Mouse (Mus musculus) monocyte, adult 5-6 weeks (primary cell): ENCODE data around the gene Eif2b3. TPM values are rescaled to one million over a fixed set of nuclear protein-coding genes. Genes with fewer than 3 reads are reported as not detected.

Experiments used
- ATAC-seq: fragments of 153-309, 156-312 bp; replicated peaks from 2 replicates; pipeline ENCODE4 v1.8.0; 2017; ENCODE audit warnings: mild to moderate bottlenecking; ENCODE audit not compliant: low TSS enrichment, insufficient number of reproducible peaks, severe bottlenecking, poor library complexity, low FRiP score
- total RNA-seq: library from RNA; stranded (forward); fragments of 200-1000, 200-491, 200-594 nt; gene quantifications from 3 replicates; pipeline ENCODE4 v1.2.3, GENCODE M21; 2017

The Eif2b3 gene
- 12.4 to 16.2 TPM (median 13.1 TPM) in 3 replicates for total RNA-seq

- ATAC-seq: peak; percentile 98
Observed at GRCm38 (mm10) chr4:117019206-117020134, at the start of gene Eif2b3. Gene Eif2b3 (plus strand): TSS chr4:117019402.

- no peak for ATAC-seq
Observed at GRCm38 (mm10) chr4:116976503-116976902, 42.7 kb upstream of the Eif2b3 start.

GRCm38 (mm10) chr4:116985681-116986080, 33.5 kb upstream of the Eif2b3 start:
- ATAC-seq: no peak

GRCm38 (mm10) chr4:116986400-116987121, 32.6 kb upstream of the Eif2b3 start:
- peak; percentile 62 for ATAC-seq

DNA sequence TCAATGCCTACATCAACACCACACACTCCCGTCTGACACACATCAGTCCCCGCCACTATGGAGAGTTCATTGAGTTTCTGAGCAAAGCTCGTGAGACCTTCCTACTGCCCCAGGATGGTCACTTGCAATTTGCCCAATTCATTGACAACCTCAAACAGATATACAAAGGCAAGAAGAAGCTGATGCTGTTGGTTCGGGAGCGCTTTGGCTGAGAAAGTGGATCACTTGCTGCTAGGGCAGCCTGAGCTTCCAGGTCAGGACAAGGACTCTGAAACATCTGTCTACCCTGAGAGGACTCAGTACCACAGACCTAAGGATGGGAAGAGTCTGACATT, 32.1 kb upstream of the Eif2b3 start:
- no peak for ATAC-seq

DNA sequence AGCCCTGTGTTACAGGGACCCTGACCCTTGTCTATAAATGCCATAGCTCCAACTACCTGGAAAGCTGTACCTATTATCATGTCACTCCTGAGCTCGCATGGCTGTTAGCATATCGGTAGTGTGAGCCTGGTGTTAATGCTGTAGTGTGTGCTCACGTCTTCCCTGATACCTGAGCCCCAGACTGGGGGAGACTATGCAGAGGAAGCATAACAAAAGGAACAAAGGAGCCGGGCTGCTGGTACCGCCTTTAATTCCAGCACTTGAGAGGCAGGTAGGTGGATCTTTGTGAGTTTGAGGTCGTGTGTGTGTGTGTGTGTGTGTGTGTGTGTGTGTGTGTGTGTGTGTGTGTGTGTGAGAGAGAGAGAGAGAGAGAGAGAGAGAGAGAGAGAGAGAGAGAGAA, 29.5 kb upstream of the Eif2b3 start:
- ATAC-seq: no peak

GRCm38 (mm10) chr4:116991366-116991765, 27.8 kb upstream of the Eif2b3 start:
- peak; percentile 57; the same call in 1 of the 2 replicates for ATAC-seq

GRCm38 (mm10) chr4:116993672-116994621, 25.3 kb upstream of the Eif2b3 start, which contains the start of gene Urod:
Gene Urod (minus strand): TSS chr4:116994413.
- ATAC-seq: peak; percentile 85

- peak; percentile 33; the same call in 1 of the 2 replicates for ATAC-seq
Observed at GRCm38 (mm10) chr4:116995131-116995797, 23.9 kb upstream of the Eif2b3 start, which contains the start of gene Hectd3. Gene Hectd3 (plus strand): TSS chr4:116995317.

GRCm38 (mm10) chr4:116995798-116996135, 23.4 kb upstream of the Eif2b3 start:
- no peak for ATAC-seq

DNA sequence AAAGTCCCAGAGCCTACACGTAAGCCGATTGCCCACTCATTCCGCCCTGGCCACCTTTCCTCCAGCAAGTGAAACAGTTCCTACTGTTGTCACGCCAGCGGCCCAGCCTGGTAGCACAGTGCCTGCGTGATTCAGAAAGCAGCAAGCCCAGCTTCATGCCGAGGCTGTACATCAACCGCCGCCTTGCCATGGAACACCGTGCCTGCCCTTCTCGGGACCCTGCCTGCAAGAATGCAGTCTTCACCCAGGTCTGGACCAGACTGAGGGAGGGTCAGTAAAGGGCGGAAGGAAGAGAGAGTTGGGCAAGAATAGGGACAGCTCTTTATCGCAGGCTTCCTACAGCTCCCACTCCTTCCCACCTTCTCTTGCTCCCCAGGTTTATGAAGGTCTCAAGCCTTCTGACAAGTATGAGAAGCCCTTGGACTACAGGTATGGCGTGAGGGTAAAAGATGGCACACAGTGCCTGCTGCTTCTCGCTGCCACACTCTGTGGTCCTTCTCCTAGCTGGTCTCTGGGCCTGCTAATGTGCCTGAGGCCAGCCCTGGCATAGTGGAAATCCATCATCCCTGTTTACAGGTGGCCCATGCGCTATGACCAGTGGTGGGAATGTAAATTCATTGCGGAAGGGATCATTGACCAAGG, 19.6 kb upstream of the Eif2b3 start:
- no peak for ATAC-seq

DNA sequence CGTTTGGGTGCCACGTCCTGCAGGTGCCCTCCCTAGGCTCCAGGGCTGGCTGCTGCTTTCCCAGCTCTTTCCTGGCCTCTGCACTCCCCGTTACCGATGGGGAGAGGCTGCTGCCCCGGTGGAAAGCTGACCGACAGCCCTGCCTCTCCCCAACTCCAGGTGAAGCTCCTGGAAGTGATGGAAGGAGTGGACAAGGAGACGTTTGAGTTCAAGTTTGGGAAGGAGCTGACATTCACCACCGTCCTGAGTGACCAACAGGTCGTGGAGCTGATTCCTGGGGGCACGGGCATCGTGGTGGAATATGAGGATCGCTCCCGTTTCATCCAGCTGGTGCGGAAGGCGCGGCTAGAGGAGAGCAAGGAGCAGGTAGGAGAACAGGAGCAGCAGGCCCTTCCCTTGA, 17.2 kb upstream of the Eif2b3 start:
- ATAC-seq: no peak

DNA sequence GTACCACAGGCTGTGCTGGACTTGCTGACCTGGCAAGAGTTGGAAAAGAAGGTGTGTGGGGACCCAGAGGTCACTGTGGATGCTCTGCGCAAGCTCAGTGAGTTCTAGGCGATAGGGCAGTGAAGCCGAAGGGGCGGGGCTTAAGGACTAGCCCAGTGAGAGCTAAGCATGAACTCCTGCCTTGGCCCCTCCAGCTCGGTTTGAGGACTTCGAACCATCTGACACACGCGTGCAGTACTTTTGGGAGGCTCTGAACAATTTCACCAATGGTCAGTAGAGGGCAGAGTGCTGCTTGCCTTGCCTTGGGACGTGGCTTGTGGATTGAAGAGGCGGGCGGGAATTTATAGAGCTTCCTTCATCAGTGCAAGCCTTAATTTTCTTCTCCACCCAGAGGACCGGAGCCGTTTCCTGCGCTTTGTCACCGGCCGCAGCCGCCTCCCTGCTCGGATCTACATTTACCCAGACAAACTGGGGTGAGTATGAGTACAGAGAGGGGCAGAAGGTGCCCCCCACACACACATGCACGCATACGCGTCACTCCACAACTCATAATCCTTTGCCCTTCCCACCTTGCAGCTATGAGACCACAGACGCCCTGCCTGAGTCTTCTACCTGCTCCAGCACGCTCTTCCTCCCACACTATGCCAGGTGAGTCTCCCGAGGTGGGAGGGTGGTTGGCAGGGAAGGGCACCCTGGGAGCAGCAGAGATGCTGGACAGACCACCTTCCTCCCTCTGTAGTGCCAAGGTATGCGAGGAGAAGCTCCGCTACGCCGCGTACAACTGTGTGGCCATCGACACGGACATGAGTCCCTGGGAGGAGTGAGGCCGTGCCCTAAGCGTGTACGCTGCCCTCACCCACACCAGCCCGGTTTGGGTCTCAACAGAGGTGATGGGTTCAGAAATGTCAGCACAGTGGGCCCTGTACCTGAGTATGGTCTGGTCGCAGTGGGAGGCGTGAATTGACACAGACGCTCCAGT, 16.4 kb upstream of the Eif2b3 start:
- ATAC-seq: no peak

GRCm38 (mm10) chr4:117004649-117005048, 14.6 kb upstream of the Eif2b3 start:
- ATAC-seq: no peak

- no peak for ATAC-seq
Observed at GRCm38 (mm10) chr4:117005611-117006400, 13.4 kb upstream of the Eif2b3 start.

DNA sequence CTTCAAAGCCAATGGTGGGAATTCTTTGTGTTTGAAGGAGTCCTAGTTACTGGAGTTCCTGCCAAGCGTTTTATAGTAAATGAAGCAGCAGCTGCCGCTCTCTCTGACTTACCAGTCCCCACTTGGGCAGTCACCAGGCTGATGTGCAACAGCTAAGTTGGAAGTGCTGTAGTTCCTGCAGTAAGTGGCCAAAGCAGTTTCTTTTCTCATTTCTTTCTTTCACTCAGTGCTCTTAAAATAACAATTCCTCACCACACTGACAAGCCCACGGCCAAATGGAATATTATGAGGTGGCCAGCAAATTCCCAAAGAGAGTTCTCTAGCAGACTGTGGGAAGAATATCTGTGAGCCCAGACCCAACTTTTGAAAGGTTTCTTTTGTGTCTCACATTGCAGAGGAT, 12.1 kb upstream of the Eif2b3 start:
- no peak for ATAC-seq
